Mouse (Mus musculus) cerebral cortex, adult 2 months (tissue): ENCODE data around the gene Gna11.

Experiments
- WGBS: fragments of 180-500 bp; shearing (Covaris S2); methylation state at CpG from one replicate; pipeline ENCODE4 v1.1.7; 2018; 5-methylcytosine and 5-hydroxymethylcytosine counted together

The Gna11 gene

GRCm38 (mm10) chr10:81505016-81505664 lies 39.9 kb downstream of the Gna11 start:
- 83% methylated on average over 15 of the region's 15 CpGs for WGBS

DNA sequence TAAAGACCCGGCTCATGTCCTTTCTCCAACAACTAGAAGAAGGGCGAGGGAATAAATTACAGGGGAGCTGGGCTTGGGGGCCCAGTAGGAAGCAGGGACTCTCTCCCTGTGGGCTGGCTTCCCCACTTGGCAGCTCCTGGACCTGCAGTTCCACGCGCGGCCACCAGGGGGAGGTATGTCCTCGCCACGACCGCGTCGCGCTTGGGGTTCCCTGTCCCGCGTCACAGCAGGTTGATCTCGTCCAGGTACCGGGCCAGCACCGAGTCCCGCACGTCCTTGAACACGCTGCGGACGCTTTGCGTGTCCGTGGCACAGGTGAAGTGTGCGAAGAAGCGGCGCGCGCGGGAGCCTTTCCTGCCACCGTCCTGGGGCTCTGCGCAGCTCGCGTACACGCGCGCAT lies 42.3 kb downstream of the Gna11 start:
- WGBS, result 7% methylated on average over 36 of the region's 36 CpGs

DNA sequence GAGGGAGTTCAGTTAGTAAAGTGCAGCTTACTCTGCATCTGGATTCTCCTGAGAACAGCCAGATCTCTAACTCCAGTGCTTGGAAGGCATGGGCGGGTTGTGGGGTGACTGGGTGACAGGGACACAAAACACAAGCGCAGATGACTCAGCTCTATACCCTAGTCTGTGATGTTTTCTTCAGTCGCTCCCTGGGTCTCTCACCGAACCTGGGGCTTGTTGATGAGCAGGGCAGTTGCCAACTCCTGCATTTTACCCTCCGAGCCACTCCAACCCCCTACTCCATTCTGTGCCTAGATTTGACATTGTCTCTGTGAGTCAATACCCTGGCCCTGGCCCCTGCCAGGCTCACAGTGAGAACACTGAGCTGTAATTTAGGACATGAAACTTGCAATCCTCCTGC lies 43.1 kb downstream of the Gna11 start:
- 91% methylated on average over 5 of the region's 5 CpGs for WGBS

GRCm38 (mm10) chr10:81500032-81500431 lies 45.0 kb downstream of the Gna11 start, which contains the start of gene S1pr4:
TSS of gene S1pr4 (minus strand) at chr10:81500132.
- 84% methylated on average over 3 of the region's 3 CpGs for WGBS

DNA sequence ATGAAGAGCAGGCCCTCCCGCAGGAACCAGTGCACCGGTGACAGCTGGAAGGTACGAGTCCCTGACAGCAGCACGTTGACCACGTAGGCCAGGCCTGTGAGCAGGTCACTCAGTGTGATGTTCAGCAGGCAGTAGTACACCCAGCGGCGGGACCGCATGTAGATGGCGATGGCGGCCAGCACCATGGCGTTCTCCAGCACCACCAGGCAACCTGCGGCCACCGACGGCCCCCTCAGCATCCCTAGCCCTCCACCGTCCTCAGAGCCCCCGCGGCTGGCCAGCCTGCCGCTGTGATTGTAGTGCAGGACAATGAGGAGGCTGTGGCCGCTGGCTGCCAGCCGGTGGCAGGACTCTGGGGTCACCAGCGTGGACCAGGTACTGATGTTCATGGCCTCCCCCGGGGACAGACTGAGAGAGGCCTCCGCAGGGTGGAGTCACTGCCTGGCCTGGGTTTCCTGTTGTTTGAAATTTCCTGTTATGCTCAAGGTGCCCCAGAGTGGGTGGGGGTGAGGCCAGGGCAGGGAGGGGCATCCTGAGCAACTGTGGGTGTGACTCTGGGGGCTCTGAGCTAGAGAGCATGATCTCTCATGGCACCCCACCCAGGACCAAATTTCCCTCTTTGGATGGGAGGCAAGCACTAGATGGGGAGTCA lies 45.6 kb downstream of the Gna11 start:
- 78% methylated on average over 23 of the region's 23 CpGs for WGBS

DNA sequence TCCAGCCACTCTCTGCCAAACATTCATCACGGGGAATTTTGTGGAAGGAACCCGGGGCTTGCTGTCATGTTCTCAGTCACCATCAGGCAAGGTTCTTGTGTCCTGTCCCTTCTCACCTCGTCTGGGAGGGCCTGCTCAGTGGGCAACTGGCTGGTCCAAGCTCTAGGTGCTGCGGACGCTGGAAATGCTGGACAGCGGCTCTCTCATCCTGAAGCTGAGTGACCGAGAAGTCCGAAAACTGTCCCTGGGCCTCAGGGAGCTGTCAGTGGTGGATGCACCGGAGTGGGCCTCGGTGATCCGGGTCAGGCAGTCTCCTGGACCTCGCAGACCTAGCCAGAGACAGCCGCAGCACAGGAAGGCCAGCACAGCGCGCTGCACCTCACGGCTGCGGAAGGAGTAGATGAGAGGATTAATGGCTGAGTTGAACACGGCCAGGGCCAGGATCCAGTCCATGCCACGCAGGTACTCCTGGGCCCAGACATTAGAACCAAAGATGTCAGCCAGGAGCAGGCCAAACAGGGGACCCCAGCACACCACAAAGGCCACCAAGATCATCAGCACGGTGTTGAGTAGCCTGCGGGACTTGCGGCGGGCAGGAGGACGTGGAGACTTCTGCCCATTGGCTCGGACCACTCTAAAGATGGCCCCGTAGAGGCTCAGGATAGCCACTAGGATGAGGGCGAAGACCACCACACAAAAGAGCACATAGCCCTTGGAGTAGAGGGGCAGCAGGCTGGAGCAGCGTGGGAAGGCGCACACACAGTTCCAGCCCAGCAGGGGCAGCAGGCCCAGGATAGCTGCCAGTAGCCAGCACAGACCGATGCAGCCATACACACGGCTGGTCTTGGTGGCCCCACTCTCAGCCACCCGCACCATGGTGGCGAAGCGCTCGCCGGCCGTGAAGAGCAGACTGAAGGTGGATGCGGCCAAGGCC lies 46.4 kb downstream of the Gna11 start:
- 87% methylated on average over 38 of the region's 38 CpGs for WGBS

GRCm38 (mm10) chr10:81497401-81498270 lies 47.4 kb downstream of the Gna11 start:
- WGBS, result 76% methylated on average over 17 of the region's 17 CpGs

- 16% methylated on average over 4 of the region's 4 CpGs for WGBS
These were observed 48.0 kb downstream of the Gna11 start for GRCm38 (mm10) chr10:81496969-81497368.

- under 1% methylated on average over 43 of the region's 45 CpGs for WGBS
These were observed 48.6 kb downstream of the Gna11 start, which contains the start of gene Ncln for GRCm38 (mm10) chr10:81496264-81496901. TSS of gene Ncln (minus strand) at chr10:81496392.

DNA sequence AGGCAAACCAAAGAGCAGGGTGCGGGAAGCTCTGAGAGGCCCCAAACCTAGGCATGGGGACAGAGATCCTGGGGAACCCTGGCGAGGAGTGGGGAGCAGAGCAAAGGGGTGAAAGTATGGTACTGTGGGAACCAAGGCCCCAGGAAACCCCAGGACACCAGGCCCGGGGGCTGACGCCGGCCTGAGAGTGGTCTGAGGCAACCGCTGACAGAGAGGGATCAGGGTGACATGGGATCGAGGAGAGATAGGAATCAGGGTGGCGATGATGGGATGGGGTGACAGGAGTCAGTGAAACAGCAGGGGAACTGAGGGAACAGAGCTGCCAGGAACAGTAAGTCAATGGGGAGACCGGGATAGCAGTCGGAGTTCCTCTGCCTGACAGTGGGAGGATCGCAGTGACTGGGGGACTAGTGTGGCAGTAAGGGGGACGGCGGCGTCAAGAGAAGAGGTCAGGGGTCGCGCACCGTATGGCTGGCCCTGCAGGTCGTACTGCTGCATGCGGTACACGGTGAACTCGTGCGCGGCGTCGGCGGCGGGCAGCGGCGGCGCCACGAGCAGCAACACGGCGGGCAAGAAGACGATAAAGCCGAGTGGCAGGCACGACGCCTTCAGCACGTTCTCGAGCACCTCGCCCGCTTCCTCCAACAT lies 49.2 kb downstream of the Gna11 start:
- 1% methylated on average over 41 of the region's 41 CpGs for WGBS

GRCm38 (mm10) chr10:81495151-81495550 lies 49.8 kb downstream of the Gna11 start:
- WGBS, result 73% methylated on average over 6 of the region's 6 CpGs

DNA sequence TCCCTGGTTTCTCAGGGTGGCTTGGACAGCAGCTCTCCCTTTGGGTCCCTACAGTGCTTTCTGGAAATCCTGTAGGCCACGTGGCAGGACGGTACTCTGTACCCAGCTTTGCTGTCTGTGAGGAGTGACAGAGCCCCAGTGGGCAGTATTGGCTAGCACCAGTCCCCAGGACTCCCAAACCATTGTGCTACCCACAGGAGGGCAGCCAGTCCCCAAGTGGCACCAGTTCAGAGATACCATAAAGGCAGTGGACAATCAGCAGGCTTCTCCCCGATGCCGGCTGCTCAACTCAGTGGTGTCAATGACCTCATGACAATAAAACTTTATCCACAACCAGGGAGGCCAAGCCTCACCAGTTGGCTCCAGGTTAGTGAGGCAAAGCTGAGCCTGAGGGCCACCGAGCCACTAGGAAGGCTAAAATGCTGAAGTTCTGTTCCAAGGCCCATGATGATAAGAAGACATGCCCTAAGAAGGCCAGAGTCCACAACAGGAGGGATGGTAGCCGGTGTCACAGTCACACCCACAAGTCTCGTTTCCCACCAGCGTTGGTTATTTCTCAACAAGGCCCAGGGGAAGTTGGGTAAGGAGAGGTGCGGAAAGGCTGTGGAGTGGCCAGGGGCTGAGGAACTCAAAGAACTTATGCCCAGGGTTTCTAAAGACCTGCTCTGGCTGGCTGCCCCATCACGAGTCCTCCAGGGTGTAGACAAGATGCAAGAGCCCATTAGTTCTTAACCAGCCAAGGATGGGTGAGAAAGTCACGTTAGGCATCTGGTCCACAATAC lies 50.5 kb downstream of the Gna11 start:
- WGBS, result 83% methylated on average over 11 of the region's 11 CpGs

DNA sequence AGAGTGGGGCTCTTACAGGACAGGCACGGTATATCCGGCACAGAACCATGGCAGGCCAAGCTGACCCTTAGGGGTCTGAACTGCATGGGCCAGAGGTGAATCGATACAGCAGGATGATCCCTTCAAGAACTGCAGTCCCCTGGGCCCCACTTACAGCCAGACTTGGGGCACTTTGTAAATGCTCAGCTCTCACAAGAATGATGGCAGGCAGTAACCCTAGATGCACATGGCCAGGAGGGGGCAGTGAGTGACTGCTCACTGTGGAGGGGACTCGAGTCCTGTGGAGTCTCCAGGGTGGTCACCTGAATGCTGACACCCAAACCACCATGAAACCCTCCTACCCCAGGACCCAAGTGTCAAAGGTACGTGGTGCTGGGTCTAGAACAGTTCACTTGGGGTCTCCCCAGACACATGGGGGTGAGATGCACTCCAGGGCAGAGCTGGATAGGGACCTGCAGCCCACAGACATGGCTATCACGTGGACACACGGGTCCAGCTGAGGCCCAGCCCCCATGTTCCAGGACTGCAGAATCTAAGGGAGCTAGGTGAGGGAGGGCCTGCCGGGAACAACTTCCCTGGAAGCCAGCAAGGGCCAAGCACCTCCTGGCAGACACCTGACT lies 51.3 kb downstream of the Gna11 start:
- 77% methylated on average over 8 of the region's 8 CpGs for WGBS

GRCm38 (mm10) chr10:81492606-81493240 lies 52.3 kb downstream of the Gna11 start:
- WGBS, result 89% methylated on average over 11 of the region's 11 CpGs

GRCm38 (mm10) chr10:81491018-81491417 lies 54.0 kb downstream of the Gna11 start:
- 93% methylated on average over 9 of the region's 9 CpGs for WGBS

DNA sequence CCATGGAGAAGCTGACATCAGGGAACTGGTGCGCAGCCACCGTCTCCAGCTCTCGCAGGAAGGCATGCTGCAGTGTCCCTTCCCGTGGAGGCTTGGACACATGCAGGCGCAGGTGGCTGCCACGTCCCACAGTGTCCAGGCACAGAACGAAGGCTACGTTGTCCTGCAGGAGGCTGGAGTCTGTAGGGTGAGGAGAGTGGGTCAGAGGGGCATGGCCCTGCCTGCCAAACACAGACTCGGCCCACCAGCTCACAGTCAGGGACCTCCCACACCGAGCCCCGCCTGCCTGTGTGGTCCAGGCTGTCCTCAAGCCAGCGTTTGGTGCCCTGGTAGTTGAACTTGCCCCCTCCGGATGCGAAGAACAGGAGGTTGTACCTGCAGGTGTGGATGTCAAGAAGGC lies 55.0 kb downstream of the Gna11 start:
- 79% methylated on average over 14 of the region's 14 CpGs for WGBS

DNA sequence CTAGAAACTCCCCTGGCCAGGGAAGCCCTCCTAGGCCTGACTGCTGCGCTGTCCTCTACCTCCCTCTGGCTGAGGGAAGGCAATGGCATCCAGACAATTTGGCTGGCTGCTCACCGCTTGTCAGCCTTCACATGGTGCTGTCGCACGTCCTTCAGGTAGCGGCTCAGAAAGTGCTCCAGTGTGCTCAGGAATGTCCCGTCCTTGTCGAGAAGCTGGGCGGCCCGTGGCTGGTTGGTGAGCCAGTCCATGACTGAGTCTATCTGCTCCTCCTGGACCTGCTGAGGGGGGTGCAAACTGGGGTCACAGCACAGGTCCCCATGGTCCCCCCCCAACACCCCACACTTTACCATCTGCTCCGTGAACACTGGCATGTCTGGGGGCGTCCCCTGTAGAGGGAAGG lies 56.9 kb downstream of the Gna11 start:
- 73% methylated on average over 11 of the region's 11 CpGs for WGBS

- whole genome bisulfite sequencing, result 88% methylated on average over 10 of the region's 10 CpGs
These were observed 58.5 kb downstream of the Gna11 start for GRCm38 (mm10) chr10:81486496-81486895.
